Mouse (Mus musculus) heart, postnatal 0 days (tissue): ENCODE results near the gene Anapc4.

Experiments
- CTCF ChIP-seq: IDR thresholded peaks from 2 replicates; pipeline ENCODE4 v1.5.1; 2016; ENCODE audit warnings: antibody characterized with exemption, control low read depth, low read depth
- EP300 ChIP-seq: IDR thresholded peaks from 2 replicates; pipeline ENCODE4 v1.6.1; 2016; ENCODE audit warnings: antibody characterized with exemption, low read depth

- no peak for TF ChIP-seq CTCF
- no peak for TF ChIP-seq EP300
Measured at GRCm38 (mm10) chr5:52865825-52866224, 32.0 kb downstream of the Anapc4 start.
